ENCODE assay signal across 12 mouse cellular contexts in genomic region chr4:155040197-155040596, GRCm38 (mm10). TPM values are rescaled to one million over a fixed set of nuclear protein-coding genes. Genes with fewer than 3 reads are reported as not detected.
DNase-seq lines count a peak whose midpoint lies in the region; ATAC-seq lines count a peak whose summit lies in the region.
"Had no signal": no experiment of that assay in that cellular context is flagged by ENCODE, and none has a peak within 500 bp of the region (broad histone marks: within the 10 kb centered on the region; RNA-seq: fewer than 3 reads in every experiment).

No protein-coding gene starts in this region.

- DNase-seq in right cerebral cortex, adult 18-20 months = peak; percentile 69
- no peak for DNase-seq in right cerebral cortex, postnatal 25 days
- DNase-seq in midbrain, embryonic 10.5 days (ENCODE audit: low spot score) = peak; percentile 51
- peak; percentile 39 for DNase-seq in right cerebral cortex, postnatal 14 days
- no peak for DNase-seq in urinary bladder, postnatal 4 days (ENCODE audit: low spot score in 2 of 2)
- DNase-seq: kidney, postnatal 14 days; thymus, postnatal 36 days had no signal

- ATAC-seq in forebrain, embryonic 15.5 days (replicated peaks) = no peak
- no peak for ATAC-seq in granulocyte monocyte progenitor cell, adult 5-6 weeks (replicated peaks; ENCODE audit: poor library complexity, severe bottlenecking)

- peaks cover 30% of the 10 kb centered on the region for H3K27me3 ChIP-seq in forebrain, embryonic 15.5 days
- peaks cover 91% of the 10 kb centered on the region for H3K27me3 ChIP-seq in midbrain, embryonic 10.5 days (ENCODE audit: low read depth, poor library complexity, severe bottlenecking)

- H3K4me1 ChIP-seq in forebrain, embryonic 15.5 days = peaks cover 23% of the 10 kb centered on the region
- peaks cover 38% of the 10 kb centered on the region for H3K4me1 ChIP-seq in midbrain, embryonic 10.5 days
- H3K4me1 ChIP-seq: megakaryocyte, embryonic 14.5 days had no signal

- H3K4me3 ChIP-seq in forebrain, embryonic 15.5 days = no peak overlapping the region
- H3K4me3 ChIP-seq in midbrain, embryonic 10.5 days = peak overlapping the region; percentile 27; the same call in 1 of the 2 replicates
- H3K4me3 ChIP-seq: erythroblast, embryonic 14.5 days had no signal

- peak overlapping the region; percentile 46 for H3K9ac ChIP-seq in forebrain, embryonic 15.5 days (replicated peaks)

- no peaks in the 10 kb centered on the region for H3K9me3 ChIP-seq in forebrain, embryonic 15.5 days
- H3K9me3 ChIP-seq in midbrain, embryonic 10.5 days (replicated peaks) = no peaks in the 10 kb centered on the region
- H3K9me3 ChIP-seq: megakaryocyte, embryonic 14.5 days had no signal

- WGBS in forebrain, embryonic 15.5 days = 5% methylated on average over 9 of the region's 9 CpGs
- 16% methylated on average over 9 of the region's 9 CpGs for WGBS in midbrain, embryonic 10.5 days

- peak overlapping the region; percentile 26 for H3K4me2 ChIP-seq in forebrain, embryonic 15.5 days (replicated peaks)

- no peak overlapping the region for H3K27ac ChIP-seq in forebrain, embryonic 15.5 days (replicated peaks)
- peak overlapping the region; percentile 81 for H3K27ac ChIP-seq in midbrain, embryonic 10.5 days (replicated peaks)

- H3K36me3 ChIP-seq in forebrain, embryonic 15.5 days = no peaks in the 10 kb centered on the region
- H3K36me3 ChIP-seq in midbrain, embryonic 10.5 days = no peaks in the 10 kb centered on the region

RNA-seq across cellular contexts. Expression of gene Plch2, which starts 16.4 kb away (rescaled TPM):
- 10.0 and 12.7 TPM in 2 replicates for polyA plus RNA-seq in forebrain, embryonic 15.5 days (2015; fragmentation: Nextera tagmentation; extraction: Ambion mirVana)
- 0.57 and 0.72 TPM in 2 replicates for polyA plus RNA-seq in midbrain, embryonic 10.5 days (2016; fragmentation: Nextera tagmentation; extraction: Ambion mirVana)
- 0.30 TPM in 1 of 2 replicates, not detected in the other for total RNA-seq in granulocyte monocyte progenitor cell, adult 5-6 weeks (2014; fragmentation: Nextera tagmentation)
- total RNA-seq in granulocyte monocyte progenitor cell, adult 5-6 weeks (2017) = not detected in 2 replicates
- total RNA-seq: hematopoietic stem cell, adult 5-6 weeks had no signal
- polyA plus RNA-seq: erythroblast, embryonic 14.5 days had no signal

RNA-seq across cellular contexts. Expression of gene Pex10, which starts 26.6 kb away (rescaled TPM):
- polyA plus RNA-seq in forebrain, embryonic 15.5 days (2015; fragmentation: Nextera tagmentation; extraction: Ambion mirVana) = 22.0 and 23.5 TPM in 2 replicates
- 21.0 and 21.1 TPM in 2 replicates for polyA plus RNA-seq in midbrain, embryonic 10.5 days (2016; fragmentation: Nextera tagmentation; extraction: Ambion mirVana)
- 10.5 and 11.0 TPM in 2 replicates for total RNA-seq in granulocyte monocyte progenitor cell, adult 5-6 weeks (2014; fragmentation: Nextera tagmentation)
- 13.4 and 18.6 TPM in 2 replicates for total RNA-seq in granulocyte monocyte progenitor cell, adult 5-6 weeks (2017)

RNA-seq across cellular contexts. Expression of gene Rer1, which starts 46.0 kb away (rescaled TPM):
- polyA plus RNA-seq in forebrain, embryonic 15.5 days (2015; fragmentation: Nextera tagmentation; extraction: Ambion mirVana) = 127 TPM in 2 replicates
- polyA plus RNA-seq in midbrain, embryonic 10.5 days (2016; fragmentation: Nextera tagmentation; extraction: Ambion mirVana) = 137 and 147 TPM in 2 replicates
- 93.3 and 125 TPM in 2 replicates for total RNA-seq in granulocyte monocyte progenitor cell, adult 5-6 weeks (2014; fragmentation: Nextera tagmentation)
- 106 and 134 TPM in 2 replicates for total RNA-seq in granulocyte monocyte progenitor cell, adult 5-6 weeks (2017)

RNA-seq across cellular contexts. Expression of gene Morn1, which starts 46.2 kb away (rescaled TPM):
- polyA plus RNA-seq in forebrain, embryonic 15.5 days (2015; fragmentation: Nextera tagmentation; extraction: Ambion mirVana) = 8.8 and 8.9 TPM in 2 replicates
- polyA plus RNA-seq in midbrain, embryonic 10.5 days (2016; fragmentation: Nextera tagmentation; extraction: Ambion mirVana) = 5.1 and 6.2 TPM in 2 replicates
- 0.62 and 1.2 TPM in 2 replicates for total RNA-seq in granulocyte monocyte progenitor cell, adult 5-6 weeks (2014; fragmentation: Nextera tagmentation)
- total RNA-seq in granulocyte monocyte progenitor cell, adult 5-6 weeks (2017) = 1.6 and 4.7 TPM in 2 replicates

Comparison
In these comparisons a context has a peak if more than half of its experiments do, and no peak if none do; other contexts are left out.
1. DNase-seq: peak in right cerebral cortex, adult 18-20 months (single experiment), midbrain, embryonic 10.5 days (single experiment) and right cerebral cortex, postnatal 14 days (single experiment); none in right cerebral cortex, postnatal 25 days (single experiment) and urinary bladder, postnatal 4 days (0 of 2).